Mouse (Mus musculus) megakaryocyte, embryonic 14.5 days (primary cell): ENCODE results near the gene Cfi. TPM values are rescaled to one million over a fixed set of nuclear protein-coding genes. Genes with fewer than 3 reads are reported as not detected.

Source experiments
- H3K27me3 ChIP-seq: replicated peaks from 2 replicates; pipeline ENCODE3; 2012; ENCODE audit warnings: inconsistent platforms
- H3K36me3 ChIP-seq: replicated peaks from 2 replicates; pipeline ENCODE3; 2012; ENCODE audit warnings: low read length, inconsistent platforms, mixed read lengths
- H3K4me1 ChIP-seq: 2 replicates; pipeline ENCODE4 v1.6.1; 2012; ENCODE audit warnings: inconsistent platforms
- H3K4me3 ChIP-seq: replicated peaks from 2 replicates; pipeline ENCODE3; 2012; ENCODE audit warnings: moderate library complexity, mild to moderate bottlenecking, inconsistent platforms
- H3K9me3 ChIP-seq: 2 replicates; pipeline ENCODE4 v1.6.1; 2012; ENCODE audit warnings: inconsistent platforms
- FLI1 ChIP-seq: IDR thresholded peaks from 2 replicates; pipeline ENCODE4 v1.6.1; 2012; ENCODE audit warnings: low read length, inconsistent platforms, mixed read lengths
- GATA1 ChIP-seq: IDR thresholded peaks from 3 replicates; pipeline ENCODE4 v1.6.1; 2012; ENCODE audit warnings: mixed read lengths, low read length, inconsistent platforms, borderline replicate concordance
- polyA plus RNA-seq: library from polyadenylated mRNA; stranded (reverse); fragments of >175 nt; gene quantifications from 2 replicates; pipeline ENCODE4 v1.2.3, GENCODE M21; 2012; ENCODE audit warnings: low replicate concordance; ENCODE audit not compliant: insufficient read depth

Cfi gene
- polyA plus RNA-seq, 1 experiment = not detected

DNA sequence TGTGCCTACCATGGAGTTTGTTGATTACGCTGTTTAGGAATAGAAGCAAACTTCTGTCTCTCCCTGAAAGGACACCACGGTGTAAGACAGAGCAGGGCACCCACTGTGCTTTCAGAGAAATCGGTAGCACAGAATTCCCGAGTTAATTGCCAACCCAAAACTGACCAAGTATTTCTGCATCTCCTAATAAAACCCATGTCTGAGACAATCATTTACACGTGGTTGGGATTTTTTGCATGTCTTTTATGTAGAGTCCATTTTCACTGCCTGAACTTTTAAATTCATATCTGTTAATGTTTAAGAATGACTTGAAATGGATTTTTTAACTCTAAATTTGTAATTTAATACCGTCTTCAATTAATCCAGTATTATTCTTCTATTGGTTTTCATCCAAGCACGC is 87.9 kb downstream of the Cfi start:
- Histone ChIP-seq H3K27me3 (peaks cover 3% of the 10 kb centered on the region), H3K36me3 (no peaks in the 10 kb centered on the region), H3K9me3 (peaks cover 27% of the 10 kb centered on the region), H3K4me1 (no peaks in the 10 kb centered on the region; the same call in 1 of the 2 replicates), H3K4me3 (no peak overlapping the region)
- TF ChIP-seq GATA1 (no peak), FLI1 (no peak)

Other genes with a start within 250 kb of the Cfi start
- 0.07 TPM in 1 of 2 replicates, not detected in the other for gene Egf, start 80.6 kb upstream of the Cfi start, polyA plus RNA-seq
- not detected in 2 replicates for gene Lrit3, start 31.9 kb upstream of the Cfi start, polyA plus RNA-seq
- not detected in 2 replicates for gene Rrh, start 13.3 kb upstream of the Cfi start, polyA plus RNA-seq
- gene Gar1, start 4.5 kb upstream of the Cfi start, polyA plus RNA-seq = 15.5 and 64.1 TPM in 2 replicates
- 103 and 210 TPM in 2 replicates for gene Pla2g12a, start 42.7 kb downstream of the Cfi start, polyA plus RNA-seq
- gene Casp6, start 65.5 kb downstream of the Cfi start, polyA plus RNA-seq = 1.3 and 38.3 TPM in 2 replicates
- gene Mcub, start 134.3 kb downstream of the Cfi start, polyA plus RNA-seq = 0.12 TPM in 1 of 2 replicates, not detected in the other
- 52.7 and 60.4 TPM in 2 replicates for gene Sec24b, start 225.7 kb downstream of the Cfi start, polyA plus RNA-seq